Mouse (Mus musculus) hindbrain, embryonic 10.5 days (tissue): ENCODE results near the gene Epn2. TPM values are rescaled to one million over a fixed set of nuclear protein-coding genes. Genes with fewer than 3 reads are reported as not detected.
A peak's percentile ranks its signal among the peaks of the same experiment; 100 is the strongest.

ENCODE experiments used
- DNase-seq: peaks from one replicate; pipeline ENCODE4 v3.0.0-alpha.2; 2017; ENCODE audit warnings: low spot score
- H3K27ac ChIP-seq: fragments of 300-500 bp; sonication (generic); 2 replicates; pipeline ENCODE4 v1.5.1; 2016; ENCODE audit warnings: mild to moderate bottlenecking, moderate library complexity
- H3K27me3 ChIP-seq: fragments of 300-500 bp; sonication (generic); 2 replicates; pipeline ENCODE4 v1.6.1; 2016; ENCODE audit warnings: mild to moderate bottlenecking; ENCODE audit not compliant: poor library complexity, insufficient read depth, severe bottlenecking
- H3K36me3 ChIP-seq: fragments of 300-500 bp; sonication (generic); 2 replicates; pipeline ENCODE4 v1.6.1; 2016; ENCODE audit warnings: mild to moderate bottlenecking, moderate library complexity
- H3K4me1 ChIP-seq: fragments of 300-500 bp; sonication (generic); replicated peaks from 2 replicates; pipeline ENCODE4 v1.6.1; 2016; ENCODE audit warnings: mild to moderate bottlenecking
- H3K4me3 ChIP-seq: fragments of 300-500 bp; sonication (generic); 2 replicates; pipeline ENCODE4 v1.5.1; 2016; ENCODE audit warnings: mild to moderate bottlenecking, moderate library complexity
- H3K9me3 ChIP-seq: fragments of 300-500 bp; sonication (generic); 2 replicates; pipeline ENCODE4 v1.6.1; 2016; ENCODE audit warnings: mild to moderate bottlenecking, moderate library complexity
- WGBS: fragments of 180-500 bp; shearing (Covaris S2); methylation state at CpG from one replicate; pipeline ENCODE4 v1.1.7; 2016; 5-methylcytosine and 5-hydroxymethylcytosine counted together
- polyA plus RNA-seq: library from polyadenylated mRNA; unstranded; fragments of >200 nt; fragmentation: Nextera tagmentation; extraction: Ambion mirVana; gene quantifications from 2 replicates; pipeline ENCODE4 v1.2.1, GENCODE M21; 2016

Gene Epn2
- polyA plus RNA-seq, 1 experiment from 2014 or later, result 25.7 TPM

DNA sequence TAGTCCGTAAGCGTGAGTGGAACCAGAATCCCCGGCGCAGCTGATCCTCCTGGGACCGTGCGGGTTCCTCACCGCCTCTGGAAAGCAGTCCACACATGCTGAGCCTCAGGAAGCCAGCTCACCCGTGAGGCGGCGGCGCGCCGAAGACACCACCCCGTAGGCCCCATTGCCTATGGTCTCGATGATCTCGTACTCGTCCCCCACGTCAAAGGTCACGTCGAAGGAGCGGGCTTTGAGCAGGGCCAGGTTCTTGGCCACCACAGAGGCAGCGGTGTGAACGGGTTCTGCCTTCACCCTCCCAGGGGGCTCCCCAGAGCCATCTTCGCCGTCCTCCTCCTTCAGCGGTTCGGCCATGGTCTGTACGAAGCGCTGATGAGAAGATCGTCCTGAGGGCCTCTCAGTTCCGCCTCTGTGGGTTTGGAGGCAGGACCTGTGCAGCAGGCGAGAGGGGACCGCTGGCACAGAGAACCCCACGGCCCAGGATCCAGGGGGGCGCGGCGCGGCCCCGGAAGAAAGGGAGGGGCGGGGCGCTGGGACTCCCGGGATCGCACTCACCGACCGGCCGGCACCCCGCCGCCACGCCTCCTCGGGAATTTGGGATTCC, 85.9 kb downstream of the Epn2 start:
- Histone ChIP-seq H3K36me3 (peaks cover 45% of the 10 kb centered on the region), H3K9me3 (no peaks in the 10 kb centered on the region), H3K4me1 (peaks cover 36% of the 10 kb centered on the region), H3K4me3 (peak overlapping the region; percentile 89), H3K27ac (peak overlapping the region; percentile 95), H3K27me3 (no peaks in the 10 kb centered on the region)
- WGBS, result 2% methylated on average over 50 of the region's 50 CpGs
- no peak for DNase-seq

DNA sequence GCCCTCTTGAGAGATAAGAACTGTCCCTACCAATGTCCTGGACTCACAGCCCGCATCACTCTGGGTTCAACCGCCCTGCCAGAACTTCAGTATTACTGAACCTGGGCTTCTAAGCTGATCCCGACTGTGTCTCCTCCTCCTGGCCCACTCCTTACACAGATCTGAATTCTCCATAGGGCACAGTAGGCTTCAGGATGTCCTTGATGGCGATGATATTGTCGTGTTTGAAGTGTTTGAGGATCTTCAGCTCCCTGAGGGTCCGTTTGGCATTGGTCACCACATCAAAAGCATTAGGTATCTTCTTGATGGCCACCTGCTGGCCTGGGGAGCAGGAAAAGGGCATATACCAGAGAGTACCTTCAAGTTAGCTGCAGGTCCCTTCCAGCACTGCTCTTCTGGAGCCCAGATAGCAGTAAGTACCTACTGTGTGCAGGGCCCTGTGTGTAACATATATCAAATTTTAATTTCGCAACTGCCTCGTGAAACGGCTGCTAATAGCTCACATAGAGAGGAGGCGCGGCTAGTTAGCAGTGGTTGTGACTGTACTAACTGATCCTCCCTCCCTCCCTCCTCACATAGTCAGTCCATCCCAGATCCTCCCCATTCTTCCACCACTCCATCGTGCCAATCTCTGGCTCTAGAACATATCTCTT, 86.6 kb downstream of the Epn2 start:
- 76% methylated on average over 12 of the region's 12 CpGs for WGBS
- no peaks in the 10 kb centered on the region for H3K9me3 ChIP-seq
- H3K27ac ChIP-seq, result peak overlapping the region; percentile 95
- peak overlapping the region; percentile 89 for H3K4me3 ChIP-seq
- H3K4me1 ChIP-seq, result peaks cover 44% of the 10 kb centered on the region
- H3K27me3 ChIP-seq, result no peaks in the 10 kb centered on the region
- DNase-seq, result no peak
- peaks cover 52% of the 10 kb centered on the region for H3K36me3 ChIP-seq

DNA sequence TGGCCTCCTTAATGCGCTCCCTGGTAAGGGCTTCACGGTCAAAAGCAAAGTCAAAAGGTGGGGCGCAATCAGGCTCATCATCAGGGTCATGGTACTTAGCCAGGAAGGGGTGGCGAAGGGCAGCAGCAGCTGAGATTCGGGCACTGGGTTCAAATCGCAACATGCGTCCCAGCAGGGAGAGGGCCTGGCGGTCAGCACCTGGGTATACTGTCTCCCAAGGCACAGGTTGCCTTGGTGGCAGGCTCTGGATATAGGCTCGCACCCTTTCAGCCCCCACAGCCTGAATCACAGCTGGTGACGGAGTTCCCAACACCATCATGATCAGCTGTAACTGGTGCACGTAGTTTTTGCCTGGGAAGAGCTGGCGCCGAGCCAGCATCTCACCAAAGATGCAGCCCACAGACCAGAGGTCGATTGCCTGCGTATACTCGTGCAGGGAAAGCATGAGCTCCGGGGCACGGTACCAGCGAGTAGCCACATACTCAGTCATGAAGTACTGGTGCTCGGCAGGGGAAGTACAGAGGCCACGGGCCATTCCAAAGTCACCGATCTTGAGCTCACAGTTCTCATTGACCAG, 88.5 kb downstream of the Epn2 start:
- no peaks in the 10 kb centered on the region for H3K27me3 ChIP-seq
- DNase-seq, result no peak
- 95% methylated on average over 22 of the region's 22 CpGs for WGBS
- H3K4me1 ChIP-seq, result peaks cover 62% of the 10 kb centered on the region
- no peak overlapping the region for H3K4me3 ChIP-seq
- H3K27ac ChIP-seq, result no peak overlapping the region
- H3K36me3 ChIP-seq, result peaks cover 69% of the 10 kb centered on the region
- H3K9me3 ChIP-seq, result no peaks in the 10 kb centered on the region

DNA sequence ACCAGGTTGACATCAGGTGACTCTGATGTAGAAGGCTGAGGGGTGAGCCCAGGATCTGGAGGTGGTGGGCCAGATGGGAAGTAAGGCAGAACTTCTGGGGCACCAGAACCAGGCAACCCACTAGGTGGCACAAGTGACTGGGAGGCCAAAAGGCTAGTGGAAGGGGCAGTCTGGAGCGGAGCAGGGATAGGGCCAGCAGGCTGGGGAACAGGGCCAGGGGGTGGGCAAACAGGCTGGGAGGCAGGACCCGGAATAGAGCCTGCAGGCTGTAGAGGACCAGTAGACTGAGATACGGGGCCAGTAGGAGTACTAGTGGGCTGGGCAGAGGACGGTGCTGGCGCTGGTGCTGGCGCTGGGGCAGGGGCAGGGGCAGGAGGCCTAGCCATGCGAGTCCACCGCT, 89.6 kb downstream of the Epn2 start:
- Histone ChIP-seq H3K4me3 (no peak overlapping the region; the same call in 1 of the 2 replicates), H3K27ac (0 out of 2 replicates have a peak overlapping the region, but pooled peaks have one; percentile 1), H3K9me3 (no peaks in the 10 kb centered on the region), H3K4me1 (peaks cover 70% of the 10 kb centered on the region), H3K36me3 (peaks cover 69% of the 10 kb centered on the region), H3K27me3 (no peaks in the 10 kb centered on the region)
- 92% methylated on average over 8 of the region's 8 CpGs for WGBS
- no peak for DNase-seq

DNA sequence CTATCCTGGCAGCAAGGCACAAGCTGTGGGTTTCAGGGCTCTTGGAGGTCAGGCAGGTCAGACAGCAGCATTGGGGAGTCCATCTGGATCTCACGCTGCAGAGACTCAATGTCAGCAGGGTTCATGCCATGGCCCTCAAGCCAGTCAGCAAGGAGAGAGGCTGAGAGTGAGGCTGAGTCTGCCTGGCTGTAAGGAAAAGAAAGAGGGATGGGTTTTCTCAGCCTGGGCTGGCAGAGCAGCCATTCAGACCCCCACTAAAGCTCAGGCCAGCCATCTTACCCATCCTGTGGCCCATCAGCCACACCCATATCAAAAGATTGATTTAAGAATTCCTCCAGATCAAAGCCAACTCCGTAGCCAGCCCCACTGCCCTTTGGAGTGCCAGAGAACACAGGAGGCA, 90.4 kb downstream of the Epn2 start:
- WGBS, result 87% methylated on average over 2 of the region's 2 CpGs
- no peak overlapping the region for H3K4me3 ChIP-seq
- H3K27ac ChIP-seq, result no peak overlapping the region
- DNase-seq, result no peak
- H3K27me3 ChIP-seq, result no peaks in the 10 kb centered on the region
- H3K9me3 ChIP-seq, result no peaks in the 10 kb centered on the region
- H3K36me3 ChIP-seq, result peaks cover 69% of the 10 kb centered on the region
- peaks cover 76% of the 10 kb centered on the region for H3K4me1 ChIP-seq

DNA sequence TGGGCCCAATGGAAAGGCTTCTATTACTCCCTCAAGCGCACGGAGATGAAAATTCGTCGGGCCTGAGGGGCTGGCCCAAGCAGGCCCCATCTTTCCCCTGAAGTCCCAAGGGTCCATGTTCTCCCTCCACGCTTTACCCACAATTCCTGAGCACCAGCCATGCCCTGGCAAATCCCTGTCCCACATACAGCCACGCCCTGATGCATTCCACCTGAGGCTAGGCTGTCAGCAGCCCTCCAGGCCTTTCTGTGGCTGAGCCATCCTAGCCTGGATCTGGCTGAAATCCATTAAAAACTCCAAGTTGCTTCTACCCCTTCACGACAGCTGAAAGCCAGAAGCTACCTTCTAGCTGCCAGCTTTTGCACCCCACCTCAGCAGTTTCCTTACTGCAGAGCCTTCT, 91.6 kb downstream of the Epn2 start:
- Histone ChIP-seq H3K27ac (peak overlapping the region; percentile 29; the same call in 1 of the 2 replicates), H3K27me3 (no peaks in the 10 kb centered on the region), H3K9me3 (no peaks in the 10 kb centered on the region), H3K4me3 (peak overlapping the region; percentile 9; the same call in 1 of the 2 replicates), H3K36me3 (peaks cover 67% of the 10 kb centered on the region), H3K4me1 (peaks cover 80% of the 10 kb centered on the region)
- no peak for DNase-seq
- WGBS, result 92% methylated on average over 7 of the region's 7 CpGs

DNA sequence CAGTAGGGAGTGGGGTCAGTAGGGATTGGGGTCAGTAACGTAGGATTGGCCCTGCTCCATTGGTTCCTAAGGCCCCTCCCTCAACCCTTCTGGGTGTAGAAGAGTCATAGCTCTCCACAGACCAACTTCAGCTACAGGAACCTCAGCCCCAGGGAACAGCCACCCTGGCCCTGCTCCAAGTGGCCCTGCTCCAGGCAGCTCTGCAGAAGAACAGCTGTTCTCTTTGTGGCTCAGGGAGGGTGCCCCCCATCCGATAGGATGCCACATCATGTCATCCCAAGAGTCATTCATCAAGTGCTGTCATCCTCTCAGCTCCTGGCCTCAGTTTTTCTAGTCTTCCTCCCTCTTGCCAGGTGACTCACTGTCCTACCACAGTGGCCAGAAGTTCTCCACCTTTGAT, 92.1 kb downstream of the Epn2 start:
- 69% methylated on average over 2 of the region's 2 CpGs for WGBS
- DNase-seq, result no peak
- H3K9me3 ChIP-seq, result no peaks in the 10 kb centered on the region
- peak overlapping the region; percentile 95 for H3K27ac ChIP-seq
- peak overlapping the region; percentile 48 for H3K4me3 ChIP-seq
- no peaks in the 10 kb centered on the region for H3K27me3 ChIP-seq
- H3K36me3 ChIP-seq, result peaks cover 62% of the 10 kb centered on the region
- H3K4me1 ChIP-seq, result peaks cover 75% of the 10 kb centered on the region

DNA sequence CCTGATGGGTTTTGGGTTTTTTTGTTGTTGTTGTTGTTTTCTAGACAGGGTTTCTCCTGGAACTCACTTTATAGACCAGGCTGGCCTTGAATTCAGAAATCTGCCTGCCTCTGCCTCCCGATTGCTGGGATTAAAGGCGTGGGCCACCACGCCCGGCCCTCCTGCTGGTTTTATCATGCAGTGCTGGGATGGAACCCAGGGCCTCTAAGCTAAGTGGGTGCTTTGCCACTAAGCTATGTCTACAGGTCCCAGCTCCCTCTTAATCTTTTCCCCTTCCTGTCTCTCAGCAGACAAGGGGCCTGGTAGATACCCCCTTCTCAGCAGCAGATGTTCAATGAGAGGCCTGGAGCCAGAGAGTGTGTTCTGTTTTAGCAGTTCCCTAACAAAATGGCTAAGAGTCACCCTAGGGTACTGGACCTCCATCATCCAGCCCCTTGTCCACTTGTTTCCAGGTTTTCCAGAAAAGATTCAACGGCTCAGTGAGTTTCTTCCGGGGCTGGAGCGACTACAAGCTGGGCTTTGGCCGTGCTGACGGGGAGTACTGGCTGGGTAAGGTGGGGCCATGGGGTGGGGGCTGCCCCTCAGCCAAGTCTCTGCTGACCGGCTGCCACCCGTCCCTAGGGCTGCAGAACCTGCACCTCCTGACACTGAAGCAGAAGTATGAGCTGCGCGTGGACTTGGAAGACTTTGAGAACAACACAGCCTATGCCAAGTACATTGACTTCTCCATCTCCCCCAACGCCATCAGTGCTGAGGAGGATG, 92.8 kb downstream of the Epn2 start:
- Histone ChIP-seq H3K4me1 (peaks cover 80% of the 10 kb centered on the region), H3K36me3 (peaks cover 54% of the 10 kb centered on the region), H3K27ac (peak overlapping the region; percentile 95), H3K4me3 (peak overlapping the region; percentile 48), H3K9me3 (no peaks in the 10 kb centered on the region), H3K27me3 (no peaks in the 10 kb centered on the region)
- no peak for DNase-seq
- WGBS, result 88% methylated on average over 14 of the region's 14 CpGs

DNA sequence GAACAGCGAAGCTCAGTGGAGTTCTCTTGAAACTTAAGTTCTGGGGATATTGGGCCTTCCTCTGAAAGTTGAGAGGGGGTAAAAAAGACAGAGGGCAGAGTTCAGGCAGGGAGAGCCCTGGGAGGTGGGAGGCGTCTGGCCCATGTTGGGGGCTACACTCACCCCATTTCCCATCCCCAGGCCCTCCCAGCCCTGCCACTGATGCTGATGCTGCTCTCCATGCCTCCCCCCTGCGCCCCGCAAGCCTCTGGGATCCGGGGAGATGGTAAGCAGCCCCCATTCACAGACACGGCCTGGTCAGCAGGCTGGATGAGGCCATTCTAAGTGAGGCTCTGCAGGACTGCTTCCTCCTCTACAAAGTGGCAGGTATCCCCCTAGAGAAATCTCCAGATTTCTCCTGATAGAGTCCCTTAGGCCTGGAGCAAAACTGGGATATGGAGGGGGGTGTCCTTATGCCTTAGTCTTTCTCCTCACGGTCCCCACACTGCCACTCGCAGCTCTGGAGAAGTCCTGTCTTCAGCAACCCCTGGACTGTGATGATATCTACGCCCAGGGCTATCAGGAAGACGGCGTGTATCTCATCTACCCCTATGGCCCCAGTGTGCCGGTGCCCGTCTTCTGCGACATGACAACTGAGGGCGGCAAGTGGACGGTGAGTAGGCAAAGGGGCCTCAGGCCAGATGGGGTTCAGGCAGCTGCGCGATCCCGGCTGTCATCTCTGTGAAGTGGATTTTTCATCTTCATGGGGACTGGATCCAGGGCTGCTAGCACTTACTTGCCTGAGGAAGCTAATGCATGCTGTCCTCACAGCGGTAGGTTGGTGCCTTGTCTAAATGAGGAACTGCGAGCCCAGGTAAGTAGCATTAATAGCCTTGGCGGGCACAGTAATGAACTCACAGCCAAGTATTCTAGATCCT, 93.7 kb downstream of the Epn2 start:
- H3K4me3 ChIP-seq, result peak overlapping the region; percentile 48
- H3K27me3 ChIP-seq, result no peaks in the 10 kb centered on the region
- peak overlapping the region; percentile 95 for H3K27ac ChIP-seq
- peaks cover 46% of the 10 kb centered on the region for H3K36me3 ChIP-seq
- DNase-seq, result peak; percentile 26
- H3K9me3 ChIP-seq, result no peaks in the 10 kb centered on the region
- 57% methylated on average over 22 of the region's 22 CpGs for WGBS
- peaks cover 82% of the 10 kb centered on the region for H3K4me1 ChIP-seq

DNA sequence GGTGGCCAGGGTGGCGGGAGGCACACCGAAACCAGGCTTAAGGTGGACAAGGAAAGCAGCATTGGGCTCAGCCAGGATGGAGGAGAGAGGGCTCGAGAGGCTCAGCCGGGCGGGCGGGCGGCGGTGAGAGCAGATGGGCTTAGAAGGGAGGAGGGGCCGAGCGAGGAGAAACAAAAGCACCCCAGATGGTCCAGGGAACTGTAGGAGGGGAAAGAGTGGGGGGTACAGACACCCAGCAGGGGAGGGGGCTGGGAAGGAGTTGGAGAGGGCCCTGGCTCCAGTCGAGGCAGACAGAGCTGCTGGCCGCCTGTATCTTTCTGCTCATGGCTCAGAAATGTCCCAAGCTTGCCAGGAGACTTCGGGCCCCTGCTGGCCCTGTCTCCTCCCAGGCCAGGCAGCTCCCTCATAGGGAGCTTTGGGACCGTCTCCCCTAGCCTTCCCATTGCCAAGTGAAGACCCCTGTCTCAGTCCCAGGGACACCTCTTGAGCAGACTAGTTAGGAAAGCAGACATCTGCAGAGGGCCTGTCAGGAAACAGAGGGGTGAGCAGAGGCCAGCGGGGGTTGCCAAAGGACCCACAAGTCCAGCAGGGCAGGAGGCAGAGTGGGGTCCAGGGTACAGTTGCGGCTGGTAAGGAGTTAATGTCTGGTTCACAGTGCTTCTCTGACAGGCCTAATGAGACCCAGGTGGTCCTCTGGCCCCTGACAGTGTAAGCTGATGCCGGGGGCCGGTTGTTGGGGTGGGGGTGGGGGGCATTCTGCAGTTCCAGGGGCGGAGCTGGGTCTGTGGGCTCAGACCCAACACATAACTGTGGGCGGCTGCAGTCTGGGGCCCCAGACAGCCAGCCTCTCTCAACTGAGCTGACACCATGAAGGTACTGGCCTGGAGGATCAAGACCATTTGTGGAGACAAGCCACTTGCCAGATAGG, 94.6 kb downstream of the Epn2 start, which contains the start of gene Mfap4:
TSS of gene Mfap4 (plus strand) at position 819 of the 928 bp plus-strand sequence.
- Histone ChIP-seq H3K9me3 (no peaks in the 10 kb centered on the region), H3K27me3 (no peaks in the 10 kb centered on the region), H3K27ac (peak within 1 kb of the TSS; percentile 95), H3K4me3 (peak within 1 kb of the TSS; percentile 48), H3K36me3 (peaks cover 36% of the 10 kb centered on the region), H3K4me1 (peaks cover 72% of the 10 kb centered on the region)
- DNase-seq, result peak; percentile 82
- WGBS, result 5% methylated on average over 20 of the region's 20 CpGs

DNA sequence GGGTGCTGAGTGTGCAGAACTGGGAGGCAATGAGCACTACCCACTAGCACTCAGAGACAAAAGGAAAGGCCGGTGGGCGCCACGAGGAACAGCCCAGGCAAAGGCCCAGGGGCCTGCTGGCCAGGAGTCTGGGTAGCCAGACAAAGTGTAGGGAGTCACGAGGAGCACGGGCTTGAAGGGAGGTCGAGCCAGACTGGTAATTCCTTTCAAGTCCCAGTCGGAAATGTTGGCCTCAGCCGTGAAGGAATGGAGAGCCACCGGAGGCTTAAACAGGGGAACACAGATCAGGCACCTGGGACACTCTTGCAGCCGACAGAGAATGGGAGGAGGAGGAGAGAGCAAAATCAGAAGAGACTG, 95.3 kb downstream of the Epn2 start:
- peaks cover 70% of the 10 kb centered on the region for H3K4me1 ChIP-seq
- 16% methylated on average over 10 of the region's 10 CpGs for WGBS
- DNase-seq, result no peak
- H3K9me3 ChIP-seq, result no peaks in the 10 kb centered on the region
- no peaks in the 10 kb centered on the region for H3K27me3 ChIP-seq
- peaks cover 30% of the 10 kb centered on the region for H3K36me3 ChIP-seq
- H3K4me3 ChIP-seq, result peak overlapping the region; percentile 48
- H3K27ac ChIP-seq, result peak overlapping the region; percentile 95
